ENCODE assay signal across 8 mouse cellular contexts in genomic region chr16:30503958-30504357, GRCm38 (mm10). TPM values are rescaled to one million over a fixed set of nuclear protein-coding genes. Genes with fewer than 3 reads are reported as not detected.
DNase-seq lines count a peak whose midpoint lies in the region; ATAC-seq and TF ChIP-seq lines count a peak whose summit lies in the region.

No protein-coding gene starts in this region.

- 9% methylated on average over 15 of the region's 15 CpGs for WGBS in thymus, adult 2 months
- WGBS in forebrain, postnatal 0 days = 16% methylated on average over 15 of the region's 15 CpGs

- no peak overlapping the region for H3K9ac ChIP-seq in forebrain, postnatal 0 days

- DNase-seq in cerebellum, adult 18-20 months = peak; percentile 38 to 44
- no peak for DNase-seq in cerebellum, adult 9-11 months
- peak; percentile 47 for DNase-seq in thymus, adult 2 months
- DNase-seq in thymus, adult 18-20 months = no peak
- peak; percentile 45 for DNase-seq in forebrain, postnatal 0 days
- DNase-seq in kidney, adult 18-20 months = peak; percentile 72
- DNase-seq in lung, postnatal 10 days = peak; percentile 75
- DNase-seq in spleen, postnatal 4 days (ENCODE audit: low spot score in 2 of 2) = peak; percentile 52 to 77

- 0 out of 2 replicates have a peak, but pooled peaks have one; percentile 46 for ATAC-seq in forebrain, postnatal 0 days

- H3K4me2 ChIP-seq in forebrain, postnatal 0 days (ENCODE audit: low read depth) = no peak overlapping the region

- H3K4me1 ChIP-seq in thymus, adult 2 months (replicated peaks; ENCODE audit: control insufficient read depth, insufficient read depth, low read length) = peaks cover 2% of the 10 kb centered on the region
- H3K4me1 ChIP-seq in forebrain, postnatal 0 days (ENCODE audit: insufficient read depth) = no peaks in the 10 kb centered on the region

- H3K9me3 ChIP-seq in forebrain, postnatal 0 days (ENCODE audit: low read length) = no peaks in the 10 kb centered on the region

- TF ChIP-seq CTCF in thymus, adult 2 months (IDR thresholded peaks at IDR 0.05; ENCODE audit: borderline replicate concordance, control insufficient read depth, extremely low read depth, insufficient read depth, low read length, poor library complexity) = peak; percentile 78
- peak; percentile 78 for TF ChIP-seq CTCF in forebrain, postnatal 0 days (IDR thresholded peaks at IDR 0.05; ENCODE audit: low read depth)

- no peak overlapping the region for H3K27ac ChIP-seq in thymus, adult 2 months (ENCODE audit: control insufficient read depth, insufficient read depth, low read length)
- no peak overlapping the region for H3K27ac ChIP-seq in forebrain, postnatal 0 days (ENCODE audit: low read depth, low read length)

- no peaks in the 10 kb centered on the region for H3K27me3 ChIP-seq in thymus, adult 2 months (ENCODE audit: control insufficient read depth, insufficient read depth, low read length)
- no peaks in the 10 kb centered on the region for H3K27me3 ChIP-seq in forebrain, postnatal 0 days (ENCODE audit: insufficient read depth, low read length)

- H3K4me3 ChIP-seq in thymus, adult 2 months (ENCODE audit: control insufficient read depth, insufficient read depth, low read length) = peak overlapping the region; percentile 8; the same call in 1 of the 2 replicates
- H3K4me3 ChIP-seq in forebrain, postnatal 0 days (ENCODE audit: low read depth, low read length) = no peak overlapping the region

- no peaks in the 10 kb centered on the region for H3K36me3 ChIP-seq in thymus, adult 2 months (ENCODE audit: control insufficient read depth, insufficient read depth, low read length)
- H3K36me3 ChIP-seq in forebrain, postnatal 0 days (ENCODE audit: insufficient read depth) = no peaks in the 10 kb centered on the region

- no peak for TF ChIP-seq POLR2A in thymus, adult 2 months (IDR thresholded peaks at IDR 0.05; ENCODE audit: control insufficient read depth, extremely low read depth, insufficient read depth, low read length, poor library complexity)

RNA-seq across cellular contexts. Expression of gene Tmem44, which starts 46.7 kb away (rescaled TPM):
- polyA plus RNA-seq in thymus, adult 2 months (2012; rRNA removed) = 1.4 and 3.1 TPM in 2 replicates
- total RNA-seq in forebrain, postnatal 0 days (2014; rRNA removed) = 107 and 113 TPM in 2 replicates
- 66.1 and 66.6 TPM in 2 replicates for polyA plus RNA-seq in forebrain, postnatal 0 days (2015; fragmentation: Nextera tagmentation; extraction: Ambion mirVana)

Comparison
In these comparisons a context has a peak if more than half of its experiments do, and no peak if none do; other contexts are left out.
1. DNase-seq: peak in cerebellum, adult 18-20 months (2 of 2), thymus, adult 2 months (single experiment), forebrain, postnatal 0 days (single experiment), kidney, adult 18-20 months (single experiment), lung, postnatal 10 days (single experiment) and spleen, postnatal 4 days (2 of 2); none in cerebellum, adult 9-11 months (single experiment) and thymus, adult 18-20 months (0 of 2).
2. RNA of gene Tmem44, which starts 46.7 kb away (polyA plus RNA-seq): 66.1 to 66.6 TPM in forebrain, postnatal 0 days; 1.4 to 3.1 TPM in thymus, adult 2 months; every median in the first group is over 10 times any median in the second.